Mouse (Mus musculus) lung, postnatal 36 days (tissue): ENCODE measurements around the gene Aifm1.
"Not testable (repeated sequence)": the region's sequence is repeated elsewhere in the genome, so short reads cannot be mapped to it uniquely, and the experiment has no call there.

ENCODE experiments used
- DNase-seq: peaks from one replicate; pipeline ENCODE4 v3.0.0; 2022; ENCODE audit warnings: mixed read lengths

The Aifm1 gene

GRCm38 (mm10) chrX:48455018-48455417 is 58.3 kb downstream of the Aifm1 start:
- no peak for DNase-seq

DNA sequence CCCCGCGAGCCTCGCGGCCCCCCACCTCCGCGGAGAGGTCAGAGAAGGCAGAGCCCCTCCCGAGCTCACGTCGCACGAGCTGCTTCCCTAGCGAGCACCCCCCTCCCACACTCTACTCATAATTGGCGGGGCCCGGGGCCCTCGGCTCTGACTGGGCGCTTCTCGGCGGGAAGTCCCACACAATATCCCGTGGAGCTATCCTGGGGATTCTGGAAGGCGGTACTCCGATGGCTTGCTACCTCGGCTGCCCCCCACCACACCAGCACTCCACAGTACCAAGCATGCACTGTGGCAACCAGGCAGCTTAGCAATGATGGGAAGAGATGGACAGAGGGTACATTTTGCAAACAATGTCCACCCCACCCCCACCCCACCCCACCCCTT is 58.9 kb downstream of the Aifm1 start:
- DNase-seq = no peak

DNA sequence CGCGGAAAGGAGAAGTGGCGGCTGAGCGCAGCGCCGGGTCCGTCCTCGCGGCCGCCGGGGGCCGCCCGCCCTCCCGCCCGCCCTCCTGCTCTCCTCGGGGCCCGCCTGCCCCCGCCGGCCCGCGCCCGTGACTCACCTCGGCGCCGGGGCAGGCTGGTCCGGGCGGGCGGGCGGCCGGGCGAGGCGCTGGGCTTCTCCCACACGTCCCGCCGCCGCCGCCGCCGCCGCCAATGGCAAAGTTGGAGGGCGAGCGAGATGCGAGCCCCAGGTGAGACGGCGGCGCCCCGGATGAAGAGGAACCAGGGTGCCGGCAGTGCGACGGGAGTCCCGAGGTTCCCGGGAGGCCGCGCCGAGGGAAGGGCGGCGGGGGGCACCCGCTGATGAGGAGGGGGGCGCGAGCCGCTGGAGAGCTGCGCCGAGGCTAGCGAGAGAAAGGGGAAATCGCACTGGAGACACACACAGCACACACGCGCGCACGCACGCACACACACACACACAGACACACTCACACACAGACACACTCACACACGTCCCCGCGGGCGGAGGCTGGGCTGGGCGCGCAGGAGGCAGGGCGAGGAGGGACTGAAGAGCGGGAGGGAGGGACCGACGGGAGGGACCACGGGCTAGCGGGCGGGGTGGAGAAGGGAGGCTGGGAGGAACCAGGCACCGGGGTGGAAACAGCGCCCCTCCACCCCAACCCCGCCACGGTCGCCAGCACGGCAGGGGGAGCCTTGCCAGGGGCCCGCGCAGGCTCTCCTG is 59.4 kb downstream of the Aifm1 start:
- DNase-seq = peak; percentile 81

DNA sequence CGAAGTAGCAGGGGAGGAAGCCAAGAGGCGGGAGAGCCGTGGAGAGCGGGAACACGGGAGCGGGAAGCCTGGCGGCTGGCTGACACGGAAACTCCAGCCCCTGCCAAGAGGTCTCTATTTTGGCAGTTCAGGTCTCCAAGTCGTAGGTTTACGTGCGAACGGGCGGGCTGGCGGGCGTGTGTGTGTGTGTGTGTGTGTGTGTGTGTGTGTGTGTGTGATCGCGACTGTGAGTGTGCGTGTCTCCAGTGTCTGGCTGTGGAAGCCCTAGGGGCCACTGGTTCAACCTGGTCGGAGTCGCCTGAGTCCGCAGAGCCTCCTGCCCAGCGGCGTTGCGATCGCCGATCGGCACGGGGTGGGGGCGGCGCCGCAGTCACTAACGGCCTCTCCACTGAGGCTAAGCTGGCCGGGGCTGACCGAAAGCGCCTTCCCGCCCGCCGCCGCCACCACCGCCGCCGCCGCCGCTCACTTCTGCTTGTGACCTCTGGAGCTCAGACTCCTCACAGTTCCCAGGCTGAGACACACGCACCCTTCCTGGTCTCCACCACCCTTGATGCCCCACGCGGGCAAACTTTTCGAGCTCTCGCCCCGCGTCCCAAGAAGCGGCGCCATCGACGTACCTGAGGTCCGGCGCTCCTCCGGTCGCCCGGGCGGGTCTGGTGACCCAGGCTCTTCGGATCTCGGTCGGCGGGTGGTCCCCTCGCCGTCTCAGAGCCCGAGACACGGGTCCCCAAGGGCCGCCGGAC is 60.3 kb downstream of the Aifm1 start:
- DNase-seq = peak; percentile 26

DNA sequence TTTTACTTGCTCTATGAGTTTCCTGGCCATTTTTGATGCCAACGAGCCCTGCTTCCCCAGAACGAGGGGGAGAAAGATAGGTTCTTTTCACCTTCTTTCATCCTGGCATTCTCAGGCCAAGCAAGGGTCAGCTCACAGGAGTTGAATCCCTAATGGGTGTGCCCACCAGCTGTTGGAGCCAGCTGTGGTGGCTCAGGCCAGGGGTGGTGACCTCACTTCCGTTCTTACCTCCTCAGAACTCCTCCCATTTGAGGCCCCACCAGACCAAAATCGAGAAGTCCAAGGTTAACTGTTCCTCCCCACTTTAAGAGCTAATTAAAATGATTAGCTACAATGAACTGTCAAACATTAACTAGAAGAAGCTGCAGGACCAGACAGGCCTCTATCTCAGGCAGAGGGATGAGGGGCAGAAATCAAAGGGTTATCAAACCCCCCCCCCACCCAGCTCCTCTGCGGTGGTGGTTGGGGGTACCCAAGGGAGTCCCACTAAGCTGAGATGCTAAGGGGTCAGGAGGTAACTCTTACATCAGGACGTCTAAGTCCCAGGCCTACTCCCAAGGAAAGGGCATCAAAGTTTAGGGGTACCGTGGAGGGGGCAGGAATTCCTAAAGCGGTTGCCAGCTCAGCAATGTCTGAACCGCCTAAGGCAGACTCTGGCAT is 61.0 kb downstream of the Aifm1 start:
- no peak for DNase-seq

DNA sequence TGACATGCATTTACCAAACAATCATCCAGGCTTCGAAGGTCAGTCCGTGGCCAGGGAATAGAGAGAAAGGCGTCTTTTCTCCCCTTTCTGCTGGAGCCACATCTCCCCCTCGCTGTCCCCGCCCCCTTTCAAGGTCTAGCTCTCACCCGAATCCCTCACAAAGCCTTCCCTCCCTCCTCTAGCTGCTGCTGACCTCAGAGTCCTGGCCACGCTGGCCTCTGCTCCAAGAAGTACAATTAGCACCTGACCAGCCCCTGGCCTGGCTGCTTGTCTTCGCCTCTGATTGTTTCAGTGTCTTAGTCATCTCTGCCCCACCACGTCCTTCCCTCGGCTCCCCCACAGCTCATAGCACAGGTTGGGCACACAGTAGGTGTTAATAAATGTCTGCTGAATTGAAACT is 63.7 kb downstream of the Aifm1 start:
- no peak for DNase-seq

DNA sequence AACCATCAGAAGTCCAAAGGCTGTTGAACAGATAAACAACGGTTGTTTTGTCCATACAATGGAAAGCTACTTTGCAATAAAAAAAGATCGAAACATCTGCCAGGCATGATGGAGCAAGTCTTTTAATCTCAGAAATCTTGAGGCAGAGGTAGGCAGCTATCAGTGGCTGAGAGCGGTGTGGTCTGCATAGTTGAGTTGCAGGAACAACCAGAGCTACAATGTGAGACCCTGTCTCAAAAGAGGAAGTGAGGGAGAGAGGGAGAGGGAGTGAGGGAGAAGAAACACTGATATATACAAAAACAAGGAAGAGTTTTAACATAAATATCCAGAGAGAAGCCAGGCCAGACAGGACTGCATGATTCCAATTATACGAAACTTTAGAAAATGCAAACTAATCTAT is 68.7 kb downstream of the Aifm1 start:
- DNase-seq = no peak

DNA sequence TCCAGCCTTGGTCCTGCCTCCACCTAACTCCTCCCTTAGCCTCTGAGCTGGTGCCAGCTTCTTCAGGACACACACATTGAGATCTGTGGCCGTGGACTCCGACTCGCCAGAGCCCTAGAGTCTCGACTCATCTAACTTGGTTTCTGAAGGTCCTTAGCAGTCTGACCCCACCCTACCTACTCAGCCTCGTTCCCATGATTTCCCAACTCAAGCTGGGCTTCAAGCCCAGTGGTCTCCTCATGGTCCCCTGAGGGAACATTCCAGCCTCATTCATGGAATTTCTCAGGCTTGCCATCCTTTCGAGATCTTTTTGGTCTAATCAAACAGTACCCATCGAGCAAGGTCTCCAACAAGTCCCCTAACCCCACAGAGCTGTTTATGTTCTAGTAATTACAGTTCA is 71.4 kb downstream of the Aifm1 start:
- no peak for DNase-seq

DNA sequence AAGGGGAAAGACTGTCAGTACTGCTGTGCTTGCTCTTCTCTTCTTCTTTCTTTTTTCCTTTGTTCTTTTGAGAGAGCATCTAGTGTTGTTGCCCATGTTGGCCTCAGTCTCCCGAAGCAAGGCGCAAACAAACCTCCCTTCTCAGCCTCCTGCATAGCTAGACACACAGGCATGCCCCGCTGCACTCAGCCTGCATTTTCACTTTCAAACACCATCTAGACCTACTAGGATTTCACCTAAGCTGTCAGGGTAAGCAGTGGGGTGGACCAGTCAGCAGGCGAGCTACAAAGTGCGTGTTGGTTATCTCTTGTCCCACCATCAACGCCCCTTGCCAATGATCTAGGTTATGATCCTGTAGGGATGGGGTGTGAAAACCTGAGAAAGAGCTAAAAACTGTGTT is 71.8 kb downstream of the Aifm1 start:
- DNase-seq = no peak

- peak; percentile 46 for DNase-seq
Observed at GRCm38 (mm10) chrX:48439036-48439435, 74.3 kb downstream of the Aifm1 start.

GRCm38 (mm10) chrX:48436082-48436481 is 77.3 kb downstream of the Aifm1 start:
- DNase-seq = not testable (repeated sequence)

DNA sequence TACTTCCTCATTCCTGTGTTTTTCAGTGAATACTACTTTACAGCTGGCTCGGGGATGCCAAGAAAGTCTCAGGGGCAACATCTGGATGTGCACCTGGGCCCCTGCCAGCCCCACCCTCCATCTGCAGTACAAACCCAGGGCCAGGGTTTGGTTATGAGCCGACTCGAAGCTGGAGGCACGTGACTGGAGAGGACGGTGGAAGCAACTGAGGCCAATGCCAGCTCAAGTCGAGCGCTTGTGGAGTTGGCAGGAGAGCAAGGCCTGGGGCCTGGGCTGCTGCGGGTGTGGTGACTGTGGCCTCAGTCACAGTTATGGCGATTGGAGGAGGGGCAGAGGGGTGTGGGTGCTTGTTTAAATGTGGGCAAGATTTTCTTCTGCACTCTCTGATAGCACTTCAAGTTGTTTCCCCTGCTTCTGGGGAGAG is 77.9 kb downstream of the Aifm1 start:
- no peak for DNase-seq

DNA sequence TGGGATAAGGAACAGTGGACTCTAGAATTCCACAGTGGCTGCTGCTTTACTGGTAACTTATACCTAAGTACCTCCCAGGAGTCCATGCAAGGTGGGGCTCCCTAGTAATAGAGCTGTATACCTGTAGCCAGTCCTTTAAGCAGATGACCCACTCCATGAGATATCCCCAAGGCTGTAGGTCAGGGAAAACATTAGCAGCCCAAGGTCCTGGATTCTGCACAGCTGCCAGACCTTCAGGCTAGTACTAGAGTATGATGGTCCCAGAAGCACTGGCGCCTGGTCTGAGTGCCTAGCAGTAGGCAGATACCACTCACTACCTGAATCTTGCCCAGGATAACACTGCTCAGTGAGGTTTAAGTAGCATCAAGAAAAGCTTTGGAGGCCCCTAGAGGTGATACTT is 79.1 kb downstream of the Aifm1 start:
- DNase-seq = no peak

DNA sequence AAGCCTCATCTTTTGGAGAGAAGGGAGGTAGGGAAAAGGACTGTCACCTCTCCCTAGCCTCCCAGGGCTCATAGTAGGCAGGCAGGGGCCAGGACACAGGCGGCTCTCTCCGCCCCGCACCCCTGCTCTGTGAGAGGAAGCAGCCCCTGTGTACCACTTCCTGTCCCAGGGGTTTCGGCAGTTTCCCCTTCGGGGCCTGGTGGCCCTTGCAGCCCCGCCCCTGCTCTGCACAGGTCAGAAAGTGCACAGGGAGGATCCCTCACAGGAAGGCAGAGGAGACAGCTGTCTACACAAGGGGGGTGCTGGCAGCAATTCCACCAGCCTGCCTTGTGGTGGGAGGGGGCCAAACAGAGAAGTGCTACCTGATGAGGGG is 79.8 kb downstream of the Aifm1 start:
- DNase-seq = peak; percentile 67

DNA sequence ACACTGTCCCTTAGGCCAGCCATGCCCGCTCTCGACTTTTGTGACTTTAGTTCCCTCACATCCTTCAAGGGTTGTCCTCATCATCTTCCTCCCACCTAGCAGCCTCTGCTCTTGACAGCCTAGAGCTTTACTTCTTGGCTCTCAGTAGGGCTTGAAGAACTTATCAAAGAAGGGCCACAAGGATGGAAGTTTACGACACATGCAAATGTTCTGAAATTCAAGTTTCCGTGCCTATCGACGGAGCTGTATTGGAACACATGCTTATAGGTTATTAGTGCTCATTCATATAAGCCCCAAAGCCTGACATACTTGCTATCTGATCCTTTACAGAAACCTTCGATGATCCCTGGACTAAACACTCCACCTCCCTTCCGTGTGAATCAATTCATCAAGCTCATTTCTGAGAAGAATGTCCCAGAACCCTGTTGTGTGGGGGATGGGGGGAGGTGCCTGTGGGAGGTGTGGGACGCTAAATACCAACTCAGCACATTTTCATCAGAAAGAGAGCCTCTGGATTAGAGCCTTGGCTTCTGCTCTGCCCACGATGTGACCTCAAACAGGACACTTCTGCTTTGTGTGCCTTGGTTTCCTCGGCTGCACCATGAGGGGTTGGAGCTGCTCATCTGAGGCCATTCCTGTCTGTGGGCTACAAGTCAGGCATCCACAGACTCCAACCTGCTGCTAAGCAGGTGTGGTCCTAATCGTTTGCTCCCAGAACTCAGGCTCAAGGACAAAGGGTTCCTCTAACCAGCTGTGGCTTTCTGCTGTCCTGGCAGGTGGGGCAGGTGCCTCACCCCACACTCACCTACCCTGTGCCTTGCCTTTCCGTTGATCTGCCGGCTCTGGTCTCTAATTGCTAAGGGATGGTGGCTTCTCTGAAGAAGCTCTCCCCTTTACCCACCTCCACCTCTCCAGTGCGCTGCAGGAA is 80.5 kb downstream of the Aifm1 start:
- no peak for DNase-seq

DNA sequence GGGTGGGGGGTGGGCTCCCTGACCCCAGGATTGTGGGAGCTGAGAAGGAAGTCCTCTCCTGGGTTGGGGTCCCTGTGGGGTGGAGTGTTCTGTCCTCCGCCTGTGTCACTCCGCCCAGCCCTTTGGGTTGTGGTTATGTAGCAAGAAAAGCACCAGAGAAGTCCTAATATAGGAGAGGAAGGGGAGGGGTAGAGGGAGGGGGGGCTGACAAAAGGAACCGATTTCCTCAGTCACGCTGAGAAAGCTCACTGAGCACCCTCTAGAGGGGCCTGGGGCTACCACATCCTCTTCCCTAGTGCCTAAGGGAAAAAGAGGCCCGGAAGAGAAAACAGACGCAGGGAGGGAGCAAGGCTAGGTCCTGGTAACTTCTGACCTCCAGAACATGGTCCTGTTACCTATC is 83.8 kb downstream of the Aifm1 start:
- peak; percentile 54 for DNase-seq

DNA sequence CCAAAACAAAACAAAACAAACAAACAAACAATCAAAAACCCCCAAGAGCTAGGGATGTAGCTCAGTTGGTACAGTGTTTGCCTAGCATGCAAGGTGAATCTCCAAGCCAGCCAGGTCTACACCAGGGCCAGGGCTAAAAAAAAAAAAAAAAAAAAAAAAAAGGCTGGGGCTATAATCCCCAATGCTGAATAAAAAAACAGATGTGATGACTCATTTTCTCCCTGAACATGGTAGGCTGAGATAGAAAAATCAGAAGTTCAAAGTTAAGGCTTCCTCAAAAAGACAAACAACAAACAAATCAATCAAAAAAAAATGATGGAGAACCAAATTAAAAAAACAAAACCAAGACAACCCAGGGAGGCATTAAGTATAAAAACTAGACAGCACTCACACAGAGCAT is 84.3 kb downstream of the Aifm1 start:
- DNase-seq = no peak

- no peak for DNase-seq
Observed at GRCm38 (mm10) chrX:48428642-48429041, 84.7 kb downstream of the Aifm1 start.

DNA sequence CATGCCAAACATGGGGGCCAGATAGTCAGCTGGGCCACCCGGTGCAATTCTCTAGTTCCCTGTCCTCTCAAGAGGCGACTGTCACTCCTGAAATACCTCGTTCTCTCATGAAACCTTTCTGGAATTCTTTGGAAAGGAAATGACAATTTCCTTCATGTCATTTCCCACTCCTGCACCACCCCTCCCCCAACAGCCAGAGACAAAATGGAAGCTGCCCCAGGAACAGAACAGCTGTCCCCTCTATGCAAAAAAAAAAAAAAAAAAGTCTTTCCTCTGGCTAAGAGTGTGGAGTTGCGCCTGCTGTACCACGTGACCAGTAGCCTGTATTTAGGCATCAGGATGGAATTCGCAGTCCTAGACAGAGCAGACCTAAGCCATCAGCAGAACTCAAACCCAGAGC is 85.1 kb downstream of the Aifm1 start:
- peak; percentile 34 for DNase-seq

DNA sequence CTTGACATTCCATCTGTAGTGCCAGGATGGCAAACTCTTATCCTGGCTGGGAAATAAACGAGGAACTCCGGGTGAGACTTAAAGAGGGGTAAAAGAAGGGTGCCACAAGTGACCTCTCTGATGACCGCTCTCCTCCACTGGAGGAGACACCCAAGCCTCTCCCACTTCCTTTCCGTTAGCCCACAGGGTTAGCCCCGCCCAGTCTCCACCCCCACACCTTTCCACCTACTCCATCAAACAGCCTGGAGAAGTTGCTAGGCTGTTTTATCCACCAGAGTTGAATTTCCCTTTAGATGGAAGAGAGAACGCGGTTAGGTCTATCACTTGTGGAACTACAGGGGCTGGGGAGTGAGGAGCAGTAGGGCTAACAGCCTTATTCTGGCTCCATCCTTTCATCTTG is 88.1 kb downstream of the Aifm1 start:
- DNase-seq = peak; percentile 70
